Mouse (Mus musculus) frontal cortex, postnatal 25 days (tissue): ENCODE results near the gene Shroom2.
"Not testable (repeated sequence)": the region's sequence is repeated elsewhere in the genome, so short reads cannot be mapped to it uniquely, and the experiment has no call there.

Experiments used
- DNase-seq, 2 experiments: peaks; one replicate each; pipeline ENCODE4 v3.0.0; 2022; ENCODE audit warnings: low spot score in 2 of 2

The Shroom2 gene

GRCm38 (mm10) chrX:152768891-152769599, at the start of gene Shroom2:
Shroom2 (minus strand) TSS chrX:152769465.
- DNase-seq: no peak

DNA sequence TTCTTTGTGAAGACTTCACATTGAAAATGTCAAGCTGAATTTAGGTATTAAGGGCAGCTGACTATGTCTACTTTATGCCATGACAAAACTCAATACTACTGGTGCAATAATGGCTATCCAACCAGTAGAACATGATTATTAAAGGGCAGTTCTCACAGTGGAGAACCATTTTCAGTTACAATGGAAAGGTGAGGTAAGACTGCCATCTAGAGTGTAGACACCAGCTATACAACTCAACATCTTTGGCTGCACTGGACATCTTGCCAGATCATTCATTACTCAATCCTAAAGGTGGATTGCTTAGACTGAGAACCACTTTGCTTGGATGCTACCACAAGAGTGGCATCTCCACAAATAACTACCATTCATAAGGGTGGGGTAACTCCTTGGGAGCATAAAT, 49.7 kb upstream of the Shroom2 start:
- no peak for DNase-seq

DNA sequence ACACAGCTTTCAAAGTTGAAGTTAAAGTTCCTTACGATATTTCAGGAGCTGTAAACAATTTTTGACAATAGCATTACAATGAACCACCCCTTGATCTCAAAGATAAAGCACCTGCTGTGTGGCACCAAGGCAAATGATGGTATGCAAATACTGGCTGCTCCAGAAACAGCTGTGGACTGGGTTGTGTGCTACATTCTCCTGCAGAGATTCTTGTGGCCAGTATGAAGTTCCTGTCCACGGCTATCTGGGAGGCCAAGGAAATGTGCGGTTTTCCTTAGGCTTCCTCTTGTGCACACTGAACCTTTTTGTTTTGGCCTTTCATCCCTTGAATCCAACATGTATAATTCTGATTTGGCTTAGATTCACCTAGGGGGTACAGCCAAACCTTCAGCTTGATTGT, 44.1 kb upstream of the Shroom2 start:
- no peak for DNase-seq

DNA sequence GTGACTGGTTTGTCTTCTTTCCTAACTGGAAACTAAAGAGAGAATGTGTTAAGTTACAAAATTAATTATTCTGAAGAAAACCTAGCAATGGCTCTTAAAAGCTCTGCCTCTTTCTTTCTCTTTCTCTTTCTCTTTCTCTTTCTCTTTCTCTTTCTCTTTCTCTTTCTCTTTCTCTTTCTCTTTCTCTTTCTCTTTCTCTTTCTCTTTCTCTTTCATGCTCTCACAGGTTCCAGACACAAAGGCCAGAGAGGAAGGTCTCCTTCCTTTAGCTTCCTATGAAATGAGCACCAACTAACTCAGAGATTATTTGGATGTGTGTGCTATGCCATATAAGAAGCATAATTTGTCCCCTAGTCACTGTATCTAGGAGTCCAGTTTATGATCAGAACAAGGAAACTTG, 36.1 kb upstream of the Shroom2 start:
- no peak for DNase-seq

DNA sequence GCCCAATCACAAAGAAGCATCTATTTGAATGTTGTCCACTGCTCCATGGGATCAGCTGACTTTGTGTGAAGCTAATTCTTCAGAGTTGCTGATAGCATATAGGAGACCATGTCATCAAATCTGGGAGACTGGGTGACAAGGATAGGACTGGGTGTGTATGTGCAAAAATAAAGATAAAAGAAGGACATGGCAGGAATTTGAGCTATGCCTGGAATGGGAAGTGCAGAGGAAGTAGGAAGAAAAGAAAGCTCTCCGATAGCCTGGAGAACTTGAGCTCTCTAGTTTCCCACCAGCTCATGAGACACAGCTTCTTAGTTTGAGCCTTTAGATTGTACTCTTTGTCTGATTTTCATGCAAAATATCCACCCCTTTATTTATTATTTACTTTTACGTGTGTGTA, 19.3 kb upstream of the Shroom2 start:
- no peak for DNase-seq

GRCm38 (mm10) chrX:152788129-152788528, 18.9 kb upstream of the Shroom2 start:
- no peak for DNase-seq

DNA sequence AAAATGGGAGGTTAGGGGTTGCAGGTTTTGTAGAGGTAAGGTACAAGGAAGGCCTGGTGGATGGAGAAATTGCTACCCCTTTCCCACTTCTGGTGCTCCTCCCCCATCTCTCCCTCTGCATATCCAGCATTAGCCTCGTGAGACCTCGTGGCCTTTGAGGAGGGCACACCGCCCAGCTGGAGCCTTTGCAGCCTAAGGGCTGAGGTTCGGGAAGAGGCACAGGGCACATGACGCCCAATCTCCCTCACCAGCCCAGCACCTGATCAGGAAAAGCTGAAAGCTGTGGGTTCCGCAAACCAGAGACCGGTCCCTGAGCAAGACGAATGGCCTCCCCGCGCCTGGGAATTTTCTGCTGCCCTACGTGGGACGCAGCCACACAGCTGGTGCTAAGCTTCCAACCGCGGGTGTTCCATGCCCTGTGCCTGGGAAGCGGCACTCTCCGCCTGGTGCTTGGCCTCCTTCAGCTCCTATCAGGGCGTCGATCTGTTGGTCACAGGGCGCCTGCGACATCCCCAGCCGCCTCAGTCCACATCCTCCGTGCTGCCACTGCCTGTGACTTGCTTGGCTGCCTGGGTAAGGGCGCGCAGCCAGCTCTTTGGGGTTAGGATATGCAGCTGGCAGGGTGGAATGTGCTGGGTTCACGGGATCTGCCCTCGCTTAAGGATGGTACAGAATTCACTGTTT, 12.6 kb upstream of the Shroom2 start, which contains the start of gene Gpr143:
Gene Gpr143, plus strand, starts transcription at position 202 of the 684 bp plus-strand sequence.
- no peak for DNase-seq

DNA sequence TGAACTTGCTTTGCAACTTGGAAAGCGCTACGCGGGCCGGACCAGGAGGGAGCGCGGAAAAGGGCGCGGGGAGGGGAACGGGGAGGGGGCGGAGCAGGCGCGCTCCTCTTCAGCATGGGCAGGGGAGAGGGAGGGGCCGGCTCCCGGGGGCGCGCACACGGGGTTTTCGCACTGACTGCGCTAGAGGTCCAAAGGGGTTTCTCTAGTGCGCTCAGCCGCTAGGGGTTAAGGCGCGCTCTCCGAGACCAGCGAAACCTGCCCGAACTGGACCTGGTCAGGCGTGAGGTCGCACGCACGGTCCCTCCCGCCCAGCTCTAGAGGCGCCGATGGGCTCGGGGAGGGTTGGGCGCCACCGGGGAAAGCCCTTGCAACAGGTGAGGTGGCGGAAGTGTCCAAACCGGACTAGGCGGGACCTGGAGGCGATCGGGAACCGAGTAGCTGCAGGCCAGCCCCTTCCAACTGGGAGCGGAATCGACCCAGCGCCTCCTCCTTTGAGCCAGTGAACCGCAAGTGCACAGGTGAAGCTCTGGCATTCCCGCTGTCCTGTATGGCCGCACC, 414 bp upstream of the Shroom2 start:
- peak; percentile 3 to 7 for DNase-seq

- no peak for DNase-seq
These were observed 5.1 kb downstream of the Shroom2 start for GRCm38 (mm10) chrX:152764171-152764570.

GRCm38 (mm10) chrX:152762855-152763254, 6.4 kb downstream of the Shroom2 start:
- DNase-seq: no peak

DNA sequence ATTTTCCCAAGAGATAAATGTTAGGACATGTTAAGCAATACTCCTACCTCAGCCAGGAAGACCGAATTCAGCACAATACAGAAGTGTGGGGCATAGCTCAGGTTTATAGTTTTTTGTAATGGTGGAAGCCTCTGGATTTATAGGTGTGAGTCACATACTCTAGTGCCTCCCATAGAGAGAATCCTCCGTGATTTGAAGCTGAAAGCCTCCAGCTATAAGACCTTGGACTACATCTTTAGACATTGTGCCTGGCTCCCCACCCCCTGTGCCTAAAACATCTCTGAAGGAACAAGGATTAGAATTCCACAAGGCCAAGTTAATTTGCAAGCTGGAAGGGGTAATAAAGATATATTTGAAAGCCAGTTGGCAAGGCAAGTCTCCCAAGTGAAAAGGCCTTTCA, 6.8 kb downstream of the Shroom2 start:
- DNase-seq: no peak

DNA sequence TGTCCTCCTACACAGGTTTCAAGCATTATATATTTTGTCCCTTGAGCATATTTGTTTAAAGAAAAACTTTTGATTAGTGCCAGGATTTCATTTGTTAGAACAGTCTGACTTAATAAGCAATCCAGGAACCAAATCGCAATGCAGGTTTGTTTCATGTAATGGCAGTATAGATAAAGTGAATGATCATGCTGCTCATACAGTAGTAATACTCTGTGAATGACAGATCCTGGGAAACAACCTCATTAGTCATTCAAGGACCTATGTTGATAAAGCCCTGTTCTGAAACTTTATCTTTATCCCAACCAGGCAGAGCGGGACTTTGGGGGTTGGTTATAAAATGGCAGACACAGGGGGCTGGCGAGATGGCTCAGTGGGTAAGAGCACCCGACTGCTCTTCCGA, 13.0 kb downstream of the Shroom2 start:
- DNase-seq: no peak

GRCm38 (mm10) chrX:152755819-152756218, 13.4 kb downstream of the Shroom2 start:
- no peak for DNase-seq

DNA sequence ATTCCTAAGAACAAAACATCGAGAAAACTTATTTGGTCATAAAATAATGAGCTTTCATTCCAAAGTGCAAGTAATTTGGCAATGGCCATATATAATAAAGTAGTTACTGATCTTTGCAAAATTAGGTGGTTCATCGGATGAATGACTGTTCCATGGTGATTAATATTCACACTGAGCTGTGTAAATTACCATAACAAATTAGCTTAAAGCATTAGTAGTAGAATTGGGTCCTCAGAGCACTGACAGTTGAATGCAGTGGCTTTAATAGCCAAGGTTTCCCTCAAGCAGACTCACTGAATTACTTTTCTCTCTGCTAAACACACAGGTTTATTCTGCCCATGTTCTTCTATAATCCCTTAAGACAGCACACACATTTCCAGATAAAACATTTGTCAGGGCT, 23.3 kb downstream of the Shroom2 start:
- no peak for DNase-seq

- no peak for DNase-seq
These were observed 25.6 kb downstream of the Shroom2 start for GRCm38 (mm10) chrX:152743642-152744041.

DNA sequence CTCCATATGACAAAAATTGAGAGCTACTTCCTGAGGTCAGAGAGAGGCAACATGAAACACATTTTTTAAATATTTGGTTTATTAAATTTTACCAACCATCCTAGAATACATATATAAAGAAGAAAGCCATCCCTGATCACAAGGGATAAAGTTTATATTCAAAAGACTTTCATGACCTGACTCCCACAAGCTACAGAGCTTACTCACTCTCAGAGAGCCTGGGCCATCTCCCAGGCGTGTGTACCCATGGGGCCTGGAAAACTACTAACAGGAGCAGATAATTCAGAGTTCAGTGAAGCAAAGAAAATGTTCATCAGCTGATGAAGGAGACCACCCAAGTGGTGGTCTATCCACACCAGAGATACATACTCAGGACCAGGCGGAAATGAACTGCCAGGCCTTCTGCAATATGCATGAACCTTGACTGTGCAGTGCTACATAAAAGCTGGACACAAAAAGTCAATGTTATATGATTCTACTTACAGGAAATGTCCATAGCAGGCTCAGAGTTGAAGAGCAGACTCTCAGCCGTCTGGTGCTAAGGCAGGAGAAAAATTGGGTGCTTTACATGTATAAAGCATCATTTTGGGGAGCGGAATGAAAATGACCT, 30.4 kb downstream of the Shroom2 start:
- no peak for DNase-seq

- DNase-seq: no peak
These were observed 31.1 kb downstream of the Shroom2 start for GRCm38 (mm10) chrX:152738191-152738590.

DNA sequence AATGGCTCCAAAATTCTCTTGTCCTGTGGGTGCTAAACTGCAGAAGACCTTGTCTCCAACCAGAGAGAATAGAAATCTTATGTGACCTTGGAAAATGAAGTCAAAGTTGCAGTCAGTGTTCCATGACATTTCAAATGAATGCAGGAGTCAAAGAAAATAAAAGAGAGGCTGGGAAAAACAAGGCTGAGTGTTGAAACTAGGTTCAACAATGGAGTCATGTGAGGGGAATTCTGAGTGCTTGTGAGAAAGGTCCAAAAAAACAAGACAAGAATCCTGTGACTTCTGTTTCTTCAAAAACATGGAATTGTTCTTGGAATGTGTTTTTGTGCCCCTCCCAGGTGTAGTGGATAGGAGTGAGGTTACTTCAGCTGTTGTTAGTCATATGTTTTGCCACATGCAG, 34.0 kb downstream of the Shroom2 start:
- no peak for DNase-seq

DNA sequence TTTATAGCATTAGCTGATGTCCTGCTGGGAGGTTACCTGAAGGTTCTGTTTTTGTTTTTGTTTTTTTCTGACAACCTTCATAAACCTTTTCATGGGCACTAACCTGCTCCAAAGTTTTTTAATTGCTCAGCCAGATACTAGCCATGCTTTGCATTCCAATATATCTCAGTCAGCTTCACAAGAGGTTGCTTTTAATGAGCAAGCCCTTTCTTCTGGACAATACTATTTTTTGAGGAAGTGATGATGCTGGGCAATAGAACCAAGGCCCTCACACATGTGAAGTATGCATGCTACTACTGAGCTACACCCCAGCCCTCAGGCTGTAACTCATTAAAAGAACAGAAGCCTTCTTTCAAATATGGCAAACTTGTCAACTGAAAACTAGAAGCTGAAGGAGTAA, 52.6 kb downstream of the Shroom2 start:
- DNase-seq: no peak

DNA sequence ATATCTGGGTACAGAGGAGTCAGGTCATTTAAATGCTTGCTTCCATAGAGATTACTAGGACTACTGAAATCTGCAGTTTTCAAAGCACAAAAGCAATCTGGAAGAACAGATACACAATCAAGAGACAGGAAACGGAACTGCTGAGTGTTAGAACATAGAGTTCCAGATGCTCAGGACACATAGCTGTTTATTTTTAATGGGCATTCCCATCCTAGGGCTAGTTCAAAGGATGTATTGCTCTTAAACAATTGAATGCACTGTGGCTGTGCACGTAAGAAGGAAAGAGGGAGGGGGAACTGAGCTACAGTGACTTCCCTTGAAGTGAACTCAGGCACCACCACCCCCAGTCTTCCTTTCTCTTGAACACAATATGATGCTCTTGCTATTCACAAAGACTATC, 58.5 kb downstream of the Shroom2 start:
- DNase-seq: not testable (repeated sequence)

DNA sequence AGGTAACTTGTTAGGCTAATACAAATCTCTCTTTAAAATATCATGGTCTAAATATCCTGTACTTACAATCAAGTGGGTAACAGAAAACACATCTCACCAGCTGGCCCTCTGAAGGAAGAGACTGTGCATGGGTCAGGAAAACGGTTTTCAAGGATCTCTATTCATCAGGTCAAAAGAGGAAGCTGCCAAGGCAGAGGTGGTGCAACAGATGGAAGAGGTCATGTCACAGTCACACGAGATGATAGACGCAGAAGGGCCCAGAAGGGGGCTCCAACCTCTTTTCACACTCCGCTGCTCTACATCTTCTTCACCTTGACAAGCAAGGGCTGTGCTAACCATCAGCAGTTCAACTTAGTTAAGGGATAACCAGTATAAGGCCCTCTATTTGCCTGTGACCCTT, 60.9 kb downstream of the Shroom2 start:
- DNase-seq: no peak

GRCm38 (mm10) chrX:152705397-152705796, 63.9 kb downstream of the Shroom2 start:
- peak; percentile 3 to 4 for DNase-seq

GRCm38 (mm10) chrX:152703624-152704023, 65.6 kb downstream of the Shroom2 start:
- DNase-seq: no peak
